Mouse (Mus musculus) CH12.LX (cell line): ENCODE results near the gene Rnasek. TPM values are rescaled to one million over a fixed set of nuclear protein-coding genes. Genes with fewer than 3 reads are reported as not detected.

Experiments
- DNase-seq: peaks from one replicate; pipeline ENCODE4 v3.0.0-alpha.2; 2013; ENCODE audit errors: extremely low read depth
- H3K27ac ChIP-seq: 2 replicates; pipeline ENCODE4 v1.5.1; 2012; ENCODE audit warnings: low read depth, mild to moderate bottlenecking, control low read depth, moderate library complexity; ENCODE audit not compliant: insufficient read depth
- H3K27me3 ChIP-seq: replicated peaks from 2 replicates; pipeline ENCODE3; 2012; ENCODE audit warnings: inconsistent platforms
- H3K36me3 ChIP-seq, 2 experiments: replicated peaks in 1 of 2; 2 replicates each; pipeline versions ENCODE3 to v1.6.1; 2012; ENCODE audit warnings: inconsistent platforms in 1 of 2, low read length in 1 of 2, mild to moderate bottlenecking in 1 of 2, mixed read lengths in 1 of 2, moderate library complexity in 1 of 2; ENCODE audit not compliant: control insufficient read depth in 1 of 2, insufficient read depth in 1 of 2
- H3K4me1 ChIP-seq, 2 experiments: 2 replicates each; pipeline ENCODE4 v1.6.1; 2012; ENCODE audit warnings: inconsistent platforms in 1 of 2, moderate library complexity in 1 of 2; ENCODE audit not compliant: insufficient read depth in 2 of 2, control insufficient read depth in 1 of 2
- H3K4me2 ChIP-seq: 2 replicates; pipeline ENCODE4 v1.6.1; 2012; ENCODE audit warnings: low read depth, mild to moderate bottlenecking, control low read depth; ENCODE audit not compliant: poor library complexity, insufficient read depth, severe bottlenecking
- H3K4me3 ChIP-seq, 3 experiments: fragments of 150-350 bp in 1 of 3; sonication (generic) in 1 of 3; replicated peaks in 1 of 3; 2 replicates each; pipeline versions ENCODE3 to v1.5.1; 2011 to 2012; ENCODE audit warnings: low read depth in 2 of 3, low read length in 2 of 3, mild to moderate bottlenecking in 2 of 3, moderate library complexity in 2 of 3, control low read depth in 1 of 3, improper control_type of control experiment in 1 of 3, inconsistent platforms in 1 of 3, mixed read lengths in 1 of 3; ENCODE audit not compliant: poor library complexity in 1 of 3
- H3K79me2 ChIP-seq: replicated peaks from 2 replicates; pipeline ENCODE4 v1.6.1; 2012; ENCODE audit warnings: mild to moderate bottlenecking, moderate library complexity; ENCODE audit not compliant: control insufficient read depth, poor library complexity, insufficient read depth, severe bottlenecking; ENCODE audit errors: extremely low read depth
- H3K9ac ChIP-seq: 2 replicates; pipeline ENCODE4 v1.6.1; 2012; ENCODE audit warnings: low read depth, mild to moderate bottlenecking, control low read depth, moderate library complexity; ENCODE audit not compliant: insufficient read depth
- H3K9me3 ChIP-seq: replicated peaks from 2 replicates; pipeline ENCODE3; 2012; ENCODE audit warnings: low read length, inconsistent platforms, mixed read lengths
- BHLHE40 ChIP-seq: IDR thresholded peaks from 2 replicates; pipeline ENCODE4 v1.6.1; 2011; ENCODE audit warnings: mild to moderate bottlenecking, low read depth, low read length, improper control_type of control experiment
- CTCF ChIP-seq, 2 experiments: IDR thresholded peaks in 1 of 2; conservative IDR thresholded peaks in 1 of 2; 2 replicates each; pipeline ENCODE4 v1.5.1; 2011 to 2012; ENCODE audit warnings: low read depth in 2 of 2, low read length in 2 of 2, improper control_type of control experiment in 1 of 2, inconsistent platforms in 1 of 2, mild to moderate bottlenecking in 1 of 2, moderate library complexity in 1 of 2
- ETS1 ChIP-seq: conservative IDR thresholded peaks from 2 replicates; pipeline ENCODE4 v1.6.1; 2012; ENCODE audit warnings: low read depth, mild to moderate bottlenecking, inconsistent platforms, low read length, improper control_type of control experiment, moderate library complexity
- GABPA ChIP-seq: IDR thresholded peaks from 2 replicates; pipeline ENCODE4 v1.6.1; 2012; ENCODE audit warnings: low read depth, low read length, improper control_type of control experiment, inconsistent platforms; ENCODE audit not compliant: insufficient replicate concordance
- HCFC1 ChIP-seq: IDR thresholded peaks from 2 replicates; pipeline ENCODE4 v1.6.1; 2012; ENCODE audit warnings: low read depth, mild to moderate bottlenecking, inconsistent platforms, low read length, improper control_type of control experiment
- JUN ChIP-seq: IDR thresholded peaks from 2 replicates; pipeline ENCODE4 v1.6.1; 2011; ENCODE audit warnings: low read depth, mild to moderate bottlenecking, low read length, improper control_type of control experiment, moderate library complexity; ENCODE audit not compliant: insufficient read depth
- JUND ChIP-seq: conservative IDR thresholded peaks from 2 replicates; pipeline ENCODE4 v1.6.1; 2011; ENCODE audit warnings: low read depth, low read length, improper control_type of control experiment
- MXI1 ChIP-seq: IDR thresholded peaks from 2 replicates; pipeline ENCODE4 v1.6.1; 2011; ENCODE audit warnings: mild to moderate bottlenecking, low read depth, low read length, improper control_type of control experiment
- NRF1 ChIP-seq: IDR thresholded peaks from 2 replicates; pipeline ENCODE4 v1.6.1; 2014; ENCODE audit warnings: low read depth, mild to moderate bottlenecking, inconsistent platforms, low read length, improper control_type of control experiment, moderate library complexity
- PAX5 ChIP-seq: IDR thresholded peaks from 2 replicates; pipeline ENCODE4 v1.6.1; 2012; ENCODE audit warnings: low read length, inconsistent platforms, mixed read lengths
- RCOR1 ChIP-seq: conservative IDR thresholded peaks from 2 replicates; pipeline ENCODE4 v1.6.1; 2012; ENCODE audit warnings: low read depth, mild to moderate bottlenecking, inconsistent platforms, low read length, improper control_type of control experiment
- SMC3 ChIP-seq: IDR thresholded peaks from 2 replicates; pipeline ENCODE4 v1.6.1; 2011; ENCODE audit warnings: low read depth, low read length, improper control_type of control experiment
- TBP ChIP-seq: conservative IDR thresholded peaks from 2 replicates; pipeline ENCODE4 v1.6.1; 2011; ENCODE audit warnings: low read depth, low read length, improper control_type of control experiment
- TCF12 ChIP-seq: IDR thresholded peaks from 2 replicates; pipeline ENCODE4 v1.6.1; 2014; ENCODE audit warnings: low read depth, mild to moderate bottlenecking, inconsistent platforms, low read length, improper control_type of control experiment
- UBTF ChIP-seq: IDR thresholded peaks from 2 replicates; pipeline ENCODE4 v1.6.1; 2012; ENCODE audit warnings: low read depth, mild to moderate bottlenecking, inconsistent platforms, low read length, improper control_type of control experiment, moderate library complexity
- ZC3H11A ChIP-seq: IDR thresholded peaks from 2 replicates; pipeline ENCODE4 v1.6.1; 2012; ENCODE audit warnings: low read depth, mild to moderate bottlenecking, inconsistent platforms, low read length, improper control_type of control experiment
- ZMIZ1 ChIP-seq: IDR thresholded peaks from 2 replicates; pipeline ENCODE4 v1.6.1; 2012; ENCODE audit warnings: low read depth, mild to moderate bottlenecking, inconsistent platforms, low read length, improper control_type of control experiment
- dilution Hi-C: fragments of 300-500 bp; cut with MboI; formaldehyde crosslinking; loops from 2 replicates; pipeline ENCODE4 v1.14.3; 2020; ENCODE audit warnings: low sequenced_read_pairs; ENCODE audit not compliant: extremely low pct_unique_long_range_greater_than_20kb, extremely low pct_ligation_motif_present
- in situ Hi-C: fragments of 300-500 bp; cut with MboI; formaldehyde crosslinking; loops from 3 replicates; pipeline ENCODE4 v1.14.3; 2019; ENCODE audit warnings: low sequenced_read_pairs, low pct_ligation_motif_present, low pct_unique_long_range_greater_than_20kb, mixed read lengths
- polyA plus RNA-seq: library from polyadenylated mRNA; unstranded; fragments of >175 nt; gene quantifications from 2 replicates; pipeline ENCODE4 v1.2.1, GENCODE M21; 2012; ENCODE audit warnings: low read depth; ENCODE audit not compliant: insufficient read length
- total RNA-seq, 2 experiments: library from RNA; depleted of rRNA; stranded (reverse); fragments of 300-350 nt in 1 of 2; fragments of >200 nt in 1 of 2; gene quantifications; 2 replicates each; pipeline ENCODE4 v1.2.3; 2012 to 2014

Gene Rnasek
- total and polyA plus RNA-seq, 3 experiments = 9.1 to 91.3 (median 25.6) TPM

GRCm38 (mm10) chr11:70237457-70238167 is 2.0 kb downstream of the Rnasek start, which contains the start of gene 0610010K14Rik (continued):
- peak; percentile 100 for TF ChIP-seq TCF12
- TF ChIP-seq TBP = peak; percentile 98
- peak; percentile 85 for TF ChIP-seq HCFC1
- peak; percentile 43 for TF ChIP-seq ETS1
- TF ChIP-seq GABPA = 0 out of 2 replicates have a peak, but pooled peaks have one; percentile 22
- TF ChIP-seq MXI1 = peak; percentile 77
- TF ChIP-seq UBTF = no peak; the same call in none of the 2 replicates
- TF ChIP-seq BHLHE40 = peak; percentile 72
- peak; percentile 15; the same call in 1 of the 2 replicates for TF ChIP-seq JUN
- peak; percentile 69 for TF ChIP-seq NRF1

DNA sequence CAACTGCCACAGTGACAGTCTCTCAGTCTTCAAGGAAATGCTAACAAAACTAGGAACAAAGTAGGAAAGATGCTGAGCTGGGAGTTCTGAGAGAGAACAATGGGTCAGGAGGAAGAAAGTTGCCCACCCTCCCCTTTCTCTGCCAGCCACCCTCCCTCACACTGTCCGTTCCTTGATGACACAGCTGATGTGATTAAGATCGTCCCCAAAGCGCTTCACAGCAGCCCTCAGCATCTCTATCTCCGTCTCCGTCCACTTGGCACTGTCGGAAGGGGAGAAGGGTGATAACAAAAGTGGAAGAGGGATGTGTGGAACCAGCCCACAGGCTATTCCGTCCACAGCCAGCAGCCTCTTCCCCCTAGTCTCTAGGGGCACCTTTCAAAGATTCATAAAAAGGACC is 2.9 kb downstream of the Rnasek start:
- Histone ChIP-seq H3K27me3 (no peaks in the 10 kb centered on the region), H3K4me2 (peak overlapping the region; percentile 92; the same call in 1 of the 2 replicates), H3K36me3 (peaks cover 10 to 27% of the 10 kb centered on the region in 2 experiments), H3K9me3 (no peaks in the 10 kb centered on the region), H3K79me2 (peaks cover 12% of the 10 kb centered on the region), H3K4me1 (peaks cover 4 to 26% of the 10 kb centered on the region in 2 experiments), H3K4me3 (peak overlapping the region; percentile 4 to 96 (median 79)), H3K9ac (peak overlapping the region; percentile 83), H3K27ac (no peak overlapping the region)
- no peak for DNase-seq
- dilution Hi-C loops = no loop called here
- in situ Hi-C loops = loop anchor here (25.0 kb wide), 2 partner anchors 376 to 526 kb away; partner anchors contain the start of genes 4930544D05Rik, Chrne and Zfp3
- no peak for TF ChIP-seq BHLHE40
- no peak for TF ChIP-seq RCOR1
- no peak for TF ChIP-seq SMC3
- no peak for TF ChIP-seq JUND
- no peak for TF ChIP-seq ZMIZ1
- TF ChIP-seq ZC3H11A = no peak
- no peak for TF ChIP-seq PAX5
- TF ChIP-seq CTCF (conservative IDR thresholded peaks at IDR 0.05 in 1 of 2, IDR thresholded peaks at IDR 0.05 in 1 of 2; ENCODE audit: low read depth in 2 of 2, low read length in 2 of 2) = no peak
- TF ChIP-seq TBP = no peak
- TF ChIP-seq MXI1 = no peak
